Mouse (Mus musculus) bone marrow macrophage, adult 2 months (primary cell): ENCODE measurements around the gene Rnf144b.

Experiments used
- CTCF ChIP-seq: IDR thresholded peaks from 2 replicates; pipeline ENCODE4 v1.5.1; 2012; ENCODE audit warnings: low read depth, mild to moderate bottlenecking, low read length, moderate library complexity
- POLR2A ChIP-seq: IDR thresholded peaks from 2 replicates; pipeline ENCODE4 v1.6.1; 2012; ENCODE audit warnings: mild to moderate bottlenecking, low read depth, low read length, borderline replicate concordance

DNA sequence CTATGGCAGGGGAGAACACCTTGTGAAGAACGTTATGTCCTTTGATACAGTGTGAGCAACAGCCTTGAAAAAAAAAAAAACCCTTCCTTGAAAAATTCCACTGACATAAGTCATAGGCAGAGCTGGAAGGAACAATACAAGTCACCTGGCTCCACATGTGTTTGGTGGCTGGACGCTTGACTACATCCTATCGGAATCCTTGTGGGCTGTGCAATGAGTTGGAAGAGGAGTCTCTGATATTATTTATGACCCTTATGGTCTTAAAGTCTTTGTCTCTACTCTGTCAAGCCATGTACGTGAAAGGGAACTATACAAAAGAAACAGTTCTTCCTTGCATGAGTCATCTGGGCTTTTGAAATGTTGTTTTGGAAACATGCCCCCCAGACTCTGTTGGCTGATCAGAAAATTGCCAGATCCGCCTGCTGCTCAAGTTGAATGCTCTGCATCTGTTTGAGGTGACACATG, 94.7 kb downstream of the Rnf144b start:
- TF ChIP-seq CTCF (no peak), POLR2A (no peak)
